Mouse (Mus musculus) hindbrain, postnatal 0 days (tissue): ENCODE data around the gene Gdpgp1. TPM values are rescaled to one million over a fixed set of nuclear protein-coding genes. Genes with fewer than 3 reads are reported as not detected.
A peak's percentile ranks its signal among the peaks of the same experiment; 100 is the strongest.

Experiments used
- ATAC-seq: fragments of 200-750 bp; cut with Nextera tagmentation; 2 replicates; pipeline ENCODE4 v1.8.0; 2017; ENCODE audit warnings: mild to moderate bottlenecking, moderate TSS enrichment, moderate library complexity
- DNase-seq: peaks from one replicate; pipeline ENCODE4 v3.0.0-alpha.2; 2015; ENCODE audit warnings: low spot score
- H3K27ac ChIP-seq: fragments of 300-500 bp; sonication (generic); 2 replicates; pipeline ENCODE4 v1.5.1; 2014; ENCODE audit warnings: mild to moderate bottlenecking
- H3K27me3 ChIP-seq: fragments of 300-500 bp; sonication (generic); 2 replicates; pipeline ENCODE4 v1.6.1; 2014; ENCODE audit warnings: low read length, mixed read lengths; ENCODE audit not compliant: insufficient read depth
- H3K36me3 ChIP-seq: fragments of 300-500 bp; sonication (generic); 2 replicates; pipeline ENCODE4 v1.6.1; 2014; ENCODE audit warnings: low read length, mixed read lengths; ENCODE audit not compliant: insufficient read depth
- H3K4me1 ChIP-seq: fragments of 300-500 bp; sonication (generic); 2 replicates; pipeline ENCODE4 v1.6.1; 2014; ENCODE audit warnings: antibody characterized with exemption, low read length, mixed read lengths; ENCODE audit not compliant: insufficient read depth
- H3K4me2 ChIP-seq: fragments of 300-500 bp; sonication (generic); 2 replicates; pipeline ENCODE4 v1.6.1; 2014; ENCODE audit warnings: low read depth, mild to moderate bottlenecking, low read length, moderate library complexity, mixed read lengths
- H3K4me3 ChIP-seq: fragments of 300-500 bp; sonication (generic); 2 replicates; pipeline ENCODE4 v1.5.1; 2014; ENCODE audit warnings: low read length
- H3K9ac ChIP-seq: fragments of 300-500 bp; sonication (generic); replicated peaks from 2 replicates; pipeline ENCODE4 v1.6.1; 2014; ENCODE audit warnings: mild to moderate bottlenecking, low read length, moderate library complexity, mixed read lengths
- H3K9me3 ChIP-seq: fragments of 300-500 bp; sonication (generic); 2 replicates; pipeline ENCODE4 v1.6.1; 2016; ENCODE audit warnings: low read length, mixed read lengths
- CTCF ChIP-seq: IDR thresholded peaks from 2 replicates; pipeline ENCODE4 v1.5.1; 2016; ENCODE audit warnings: antibody characterized with exemption, control low read depth, low read depth
- WGBS: fragments of 180-500 bp; shearing (Covaris S2); extraction: QIAGEN DNeasy Blood & Tissue Kit; methylation state at CpG from one replicate; pipeline ENCODE4 v1.1.7; 2014; 5-methylcytosine and 5-hydroxymethylcytosine counted together
- polyA plus RNA-seq: library from polyadenylated mRNA; unstranded; fragments of >200 nt; fragmentation: Nextera tagmentation; extraction: Ambion mirVana; gene quantifications from 2 replicates; pipeline ENCODE4 v1.2.1, GENCODE M21; 2015
- total RNA-seq: library from RNA; depleted of rRNA; stranded (reverse); fragments of >200 nt; gene quantifications from 2 replicates; pipeline ENCODE4 v1.2.3, GENCODE M21; 2014

Gdpgp1 gene
- total and polyA plus RNA-seq, 2 experiments from 2014 or later: 2.8 to 6.8 TPM

- no peak for ATAC-seq
- Histone ChIP-seq H3K27me3 (no peaks in the 10 kb centered on the region), H3K9me3 (no peaks in the 10 kb centered on the region), H3K36me3 (peaks cover 53% of the 10 kb centered on the region), H3K4me3 (no peak overlapping the region), H3K9ac (no peak overlapping the region), H3K27ac (no peak overlapping the region), H3K4me2 (no peak overlapping the region), H3K4me1 (no peaks in the 10 kb centered on the region)
- TF ChIP-seq CTCF: no peak
- no peak for DNase-seq
- WGBS: 92% methylated on average over 9 of the region's 9 CpGs
Observed at GRCm38 (mm10) chr7:80220237-80220797, 12.3 kb upstream of the Gdpgp1 start.

- Histone ChIP-seq H3K27me3 (no peaks in the 10 kb centered on the region), H3K9ac (no peak overlapping the region), H3K36me3 (peaks cover 58% of the 10 kb centered on the region), H3K27ac (no peak overlapping the region), H3K9me3 (no peaks in the 10 kb centered on the region), H3K4me2 (no peak overlapping the region), H3K4me1 (no peaks in the 10 kb centered on the region), H3K4me3 (no peak overlapping the region)
- DNase-seq (no peak), ATAC-seq (no peak)
- no peak for TF ChIP-seq CTCF
- 89% methylated on average over 4 of the region's 4 CpGs for WGBS
Observed at GRCm38 (mm10) chr7:80221179-80221750, 11.4 kb upstream of the Gdpgp1 start.

GRCm38 (mm10) chr7:80227065-80227464 lies 5.6 kb upstream of the Gdpgp1 start:
- Histone ChIP-seq H3K9ac (no peak overlapping the region), H3K9me3 (no peaks in the 10 kb centered on the region), H3K4me3 (no peak overlapping the region), H3K4me2 (no peak overlapping the region), H3K36me3 (peaks cover 39% of the 10 kb centered on the region), H3K27me3 (no peaks in the 10 kb centered on the region), H3K4me1 (no peaks in the 10 kb centered on the region), H3K27ac (no peak overlapping the region)
- 96% methylated on average over 4 of the region's 4 CpGs for WGBS
- TF ChIP-seq CTCF: peak; percentile 28; the same call in 1 of the 2 replicates
- DNase-seq (no peak), ATAC-seq (no peak)

- ATAC-seq: no peak
Observed at GRCm38 (mm10) chr7:80230196-80230595, 2.5 kb upstream of the Gdpgp1 start.

GRCm38 (mm10) chr7:80231971-80232488 lies 635 bp upstream of the Gdpgp1 start:
- Histone ChIP-seq H3K4me2 (peak overlapping the region; percentile 81), H3K27ac (peak overlapping the region; percentile 61; the same call in 1 of the 2 replicates), H3K9ac (peak overlapping the region; percentile 65), H3K4me1 (no peaks in the 10 kb centered on the region), H3K36me3 (peaks cover 11% of the 10 kb centered on the region), H3K4me3 (peak overlapping the region; percentile 85), H3K9me3 (no peaks in the 10 kb centered on the region), H3K27me3 (no peaks in the 10 kb centered on the region)
- DNase-seq (no peak), ATAC-seq (peak; percentile 34)
- no peak for TF ChIP-seq CTCF
- 2% methylated on average over 29 of the region's 29 CpGs for WGBS

More at GRCm38 (mm10) chr7:80230196-80230595, 2.5 kb upstream of the Gdpgp1 start:
- Histone ChIP-seq H3K36me3 (peaks cover 22% of the 10 kb centered on the region), H3K9ac (no peak overlapping the region), H3K4me2 (no peak overlapping the region), H3K9me3 (no peaks in the 10 kb centered on the region), H3K4me3 (no peak overlapping the region), H3K27me3 (no peaks in the 10 kb centered on the region), H3K4me1 (no peaks in the 10 kb centered on the region), H3K27ac (no peak overlapping the region)
- no peak for TF ChIP-seq CTCF
- WGBS: 53% methylated on average over 6 of the region's 6 CpGs
- DNase-seq: no peak

- no peak for DNase-seq
- Histone ChIP-seq H3K4me2 (peak overlapping the region; percentile 81; the same call in 1 of the 2 replicates), H3K9ac (no peak overlapping the region), H3K4me3 (no peak overlapping the region), H3K36me3 (peaks cover 3% of the 10 kb centered on the region; the same call in 1 of the 2 replicates), H3K4me1 (no peaks in the 10 kb centered on the region), H3K27me3 (no peaks in the 10 kb centered on the region), H3K9me3 (no peaks in the 10 kb centered on the region), H3K27ac (no peak overlapping the region)
- no peak for ATAC-seq
- no peak for TF ChIP-seq CTCF
- 73% methylated on average over 9 of the region's 9 CpGs for WGBS
Observed at GRCm38 (mm10) chr7:80233799-80234198, 1.1 kb downstream of the Gdpgp1 start.

- 91% methylated on average over 10 of the region's 10 CpGs for WGBS
- Histone ChIP-seq H3K4me3 (no peak overlapping the region), H3K9ac (no peak overlapping the region), H3K4me1 (no peaks in the 10 kb centered on the region), H3K36me3 (peaks cover 10% of the 10 kb centered on the region), H3K9me3 (no peaks in the 10 kb centered on the region), H3K4me2 (no peak overlapping the region), H3K27ac (no peak overlapping the region), H3K27me3 (no peaks in the 10 kb centered on the region)
- ATAC-seq (no peak), DNase-seq (no peak)
- no peak for TF ChIP-seq CTCF
Observed at GRCm38 (mm10) chr7:80238542-80238941, 5.9 kb downstream of the Gdpgp1 start.
